Mouse (Mus musculus): Measurements from ENCODE around the gene Sbk2. TPM values are rescaled to one million over a fixed set of nuclear protein-coding genes. Genes with fewer than 3 reads are reported as not detected.

The Sbk2 gene
- polyA plus RNA-seq, 1 experiment from 2014 or later, result 0.73 TPM

GRCm38 (mm10) chr7:4926849-4927248, 37.4 kb downstream of the Sbk2 start:
- Histone ChIP-seq H3K4me3 (peak overlapping the region; percentile 12), H3K36me3 (no peaks in the 10 kb centered on the region), H3K27ac (peak overlapping the region; percentile 91; the same call in 1 of the 2 replicates), H3K4me1 (peaks cover 58% of the 10 kb centered on the region), H3K9ac (no peak overlapping the region), H3K4me2 (peak overlapping the region; percentile 66; the same call in 1 of the 2 replicates), H3K9me3 (no peaks in the 10 kb centered on the region), H3K27me3 (no peaks in the 10 kb centered on the region)
- whole genome bisulfite sequencing, result 66% methylated on average over 16 of the region's 16 CpGs
- ATAC-seq (ENCODE audit: insufficient number of reproducible peaks, low FRiP score, low TSS enrichment, low read depth), result no peak

DNA sequence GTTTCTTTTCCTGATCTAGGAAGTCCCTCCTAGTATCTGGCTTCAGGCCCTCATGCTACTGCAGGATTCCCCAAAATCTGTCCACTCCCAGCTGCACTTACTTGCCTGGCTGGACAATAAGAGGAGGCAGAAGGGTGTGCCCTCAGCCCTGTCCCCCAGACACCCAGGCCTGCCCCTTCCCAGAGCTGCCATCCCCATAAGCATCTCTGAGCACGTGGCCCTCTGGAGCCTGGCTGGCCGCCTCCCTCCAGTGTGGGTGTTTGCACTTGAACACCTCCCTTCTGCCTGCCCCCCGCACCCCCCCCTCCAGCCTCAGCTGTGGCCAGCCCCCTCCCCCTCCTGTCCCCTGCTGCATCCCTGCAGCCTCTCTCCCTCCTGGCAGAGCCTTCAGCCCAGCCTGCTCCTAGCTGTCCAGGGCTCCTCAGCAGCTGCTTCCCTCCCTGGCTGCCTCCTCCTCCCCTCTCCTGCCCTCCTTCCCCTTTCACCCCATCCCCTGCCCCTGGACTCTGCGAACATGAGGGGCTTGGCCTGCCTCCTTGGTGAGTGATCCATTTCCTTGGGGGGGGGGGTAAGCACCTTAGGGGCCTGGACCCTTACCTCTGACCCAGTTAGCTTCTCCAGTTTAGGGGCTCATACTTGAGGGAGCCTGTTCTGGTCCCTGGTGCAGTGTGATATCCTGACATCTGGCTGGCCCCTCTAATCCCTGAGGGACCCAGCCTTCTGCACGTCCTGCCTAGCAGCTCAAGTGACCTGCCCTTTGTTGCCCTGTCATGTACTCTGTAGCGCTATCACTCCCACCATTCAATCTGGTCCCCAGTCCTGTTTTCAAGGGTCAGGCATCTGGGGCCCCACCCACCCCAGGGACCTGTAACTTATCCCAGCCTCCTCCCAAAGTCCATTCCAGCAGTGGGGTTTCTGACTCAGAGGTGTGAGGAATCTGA, 38.5 kb downstream of the Sbk2 start, which contains the start of gene Ssc5d:
Gene Ssc5d, plus strand, starts transcription at position 345 of the 941 bp plus-strand sequence.
- H3K36me3 ChIP-seq, result peaks cover 10% of the 10 kb centered on the region
- H3K4me2 ChIP-seq, result peak within 1 kb of the TSS; percentile 66
- peaks cover 67% of the 10 kb centered on the region for H3K4me1 ChIP-seq
- peak within 1 kb of the TSS; percentile 17; the same call in 1 of the 2 replicates for H3K9ac ChIP-seq
- peak within 1 kb of the TSS; percentile 12 for H3K4me3 ChIP-seq
- ATAC-seq (ENCODE audit: insufficient number of reproducible peaks, low FRiP score, low TSS enrichment, low read depth), result peak; percentile 68
- peak within 1 kb of the TSS; percentile 91 for H3K27ac ChIP-seq
- WGBS, result 14% methylated on average over 6 of the region's 6 CpGs
- no peaks in the 10 kb centered on the region for H3K27me3 ChIP-seq
- no peaks in the 10 kb centered on the region for H3K9me3 ChIP-seq

GRCm38 (mm10) chr7:4924891-4925301, 39.3 kb downstream of the Sbk2 start:
- H3K9me3 ChIP-seq, result no peaks in the 10 kb centered on the region
- WGBS, result 3% methylated on average over 2 of the region's 4 CpGs
- peak; percentile 68 for ATAC-seq (ENCODE audit: insufficient number of reproducible peaks, low FRiP score, low TSS enrichment, low read depth)
- no peak overlapping the region for H3K9ac ChIP-seq
- H3K4me1 ChIP-seq, result peaks cover 67% of the 10 kb centered on the region
- H3K36me3 ChIP-seq, result peaks cover 18% of the 10 kb centered on the region
- no peaks in the 10 kb centered on the region for H3K27me3 ChIP-seq
- H3K4me3 ChIP-seq, result no peak overlapping the region
- H3K27ac ChIP-seq, result peak overlapping the region; percentile 91
- H3K4me2 ChIP-seq, result peak overlapping the region; percentile 66

DNA sequence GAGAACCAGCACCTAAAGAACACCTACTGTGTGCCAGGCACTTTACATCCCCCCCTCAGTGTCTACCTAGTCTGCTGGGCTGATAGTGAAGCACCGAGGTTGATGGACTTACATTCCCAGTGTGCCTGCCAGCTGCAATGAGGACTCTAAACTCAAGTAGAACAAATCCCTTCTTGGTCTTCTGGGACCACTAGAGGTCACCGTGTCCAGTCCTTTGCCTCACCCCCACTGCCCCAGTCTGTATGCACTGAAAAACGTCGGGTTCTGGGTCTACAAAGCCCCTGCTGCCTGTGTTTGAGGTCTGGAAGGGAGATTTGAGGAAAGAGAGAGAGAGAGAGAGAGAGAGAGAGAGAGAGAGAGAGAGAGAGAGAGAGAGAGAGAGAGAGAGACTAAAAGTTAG, 39.7 kb downstream of the Sbk2 start:
- no peaks in the 10 kb centered on the region for H3K9me3 ChIP-seq
- peak overlapping the region; percentile 66 for H3K4me2 ChIP-seq
- H3K27ac ChIP-seq, result peak overlapping the region; percentile 91
- peaks cover 67% of the 10 kb centered on the region for H3K4me1 ChIP-seq
- WGBS, result 2% methylated on average over 4 of the region's 4 CpGs
- no peak overlapping the region for H3K9ac ChIP-seq
- ATAC-seq (ENCODE audit: insufficient number of reproducible peaks, low FRiP score, low TSS enrichment, low read depth), result no peak
- H3K27me3 ChIP-seq, result no peaks in the 10 kb centered on the region
- H3K36me3 ChIP-seq, result peaks cover 22% of the 10 kb centered on the region
- 0 out of 2 replicates have a peak overlapping the region, but pooled peaks have one; percentile 31 for H3K4me3 ChIP-seq

- H3K36me3 ChIP-seq, result peaks cover 30% of the 10 kb centered on the region
Measured at GRCm38 (mm10) chr7:4923586-4924364, 40.4 kb downstream of the Sbk2 start.

DNA sequence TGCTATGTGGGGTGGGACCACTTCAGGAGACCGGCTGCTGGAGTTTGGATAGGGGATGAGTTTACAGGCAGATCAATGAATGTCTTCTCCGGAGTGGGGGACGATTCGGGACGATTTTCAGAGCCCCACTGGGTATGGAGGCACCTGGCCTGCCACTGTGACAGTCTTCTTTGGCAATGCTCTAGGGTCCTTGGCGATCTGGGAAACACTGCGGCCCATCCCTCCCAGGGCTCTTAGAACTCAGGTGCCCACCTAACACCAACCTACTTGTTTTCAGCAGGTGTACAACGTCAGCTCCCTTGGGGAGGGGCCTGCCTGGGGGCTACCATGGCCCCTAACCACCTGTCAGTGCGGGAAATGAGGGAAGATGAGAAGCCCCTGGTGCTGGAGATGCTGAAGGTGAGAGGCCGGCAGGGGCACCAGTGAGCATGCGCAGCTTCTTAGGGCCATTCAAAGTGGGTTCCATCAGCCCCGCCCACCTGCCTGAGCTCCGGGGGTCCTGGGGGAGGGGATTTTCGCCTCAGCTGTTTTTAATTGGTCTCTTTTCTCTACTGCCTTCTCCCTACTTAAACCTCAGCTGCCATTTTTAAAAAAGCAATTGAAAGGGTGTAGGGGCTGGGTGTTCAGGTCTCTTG, 41.2 kb downstream of the Sbk2 start:
- Histone ChIP-seq H3K4me3 (peak overlapping the region; percentile 31), H3K27me3 (no peaks in the 10 kb centered on the region), H3K9ac (0 out of 2 replicates have a peak overlapping the region, but pooled peaks have one; percentile 11), H3K36me3 (peaks cover 37% of the 10 kb centered on the region), H3K4me2 (peak overlapping the region; percentile 66), H3K9me3 (no peaks in the 10 kb centered on the region), H3K27ac (peak overlapping the region; percentile 91), H3K4me1 (peaks cover 65% of the 10 kb centered on the region)
- no peak for ATAC-seq (ENCODE audit: insufficient number of reproducible peaks, low FRiP score, low TSS enrichment, low read depth)
- 1% methylated on average over 14 of the region's 14 CpGs for WGBS

More at GRCm38 (mm10) chr7:4923586-4924364, 40.4 kb downstream of the Sbk2 start:
- peak overlapping the region; percentile 21; the same call in 1 of the 2 replicates for H3K9ac ChIP-seq
- 6% methylated on average over 37 of the region's 37 CpGs for WGBS
- no peak for ATAC-seq (ENCODE audit: insufficient number of reproducible peaks, low FRiP score, low TSS enrichment, low read depth)
- no peaks in the 10 kb centered on the region for H3K9me3 ChIP-seq
- H3K4me2 ChIP-seq, result peak overlapping the region; percentile 66
- peak overlapping the region; percentile 31 for H3K4me3 ChIP-seq
- H3K27me3 ChIP-seq, result no peaks in the 10 kb centered on the region
- H3K4me1 ChIP-seq, result peaks cover 67% of the 10 kb centered on the region
- H3K27ac ChIP-seq, result peak overlapping the region; percentile 91

GRCm38 (mm10) chr7:4922508-4922907, 41.7 kb downstream of the Sbk2 start:
- peaks cover 37% of the 10 kb centered on the region for H3K36me3 ChIP-seq
- H3K4me3 ChIP-seq, result peak overlapping the region; percentile 31
- peak overlapping the region; percentile 91 for H3K27ac ChIP-seq
- H3K4me2 ChIP-seq, result peak overlapping the region; percentile 66
- H3K9ac ChIP-seq, result 0 out of 2 replicates have a peak overlapping the region, but pooled peaks have one; percentile 11
- 3% methylated on average over 14 of the region's 14 CpGs for WGBS
- H3K9me3 ChIP-seq, result no peaks in the 10 kb centered on the region
- no peaks in the 10 kb centered on the region for H3K27me3 ChIP-seq
- H3K4me1 ChIP-seq, result peaks cover 65% of the 10 kb centered on the region
- no peak for ATAC-seq (ENCODE audit: insufficient number of reproducible peaks, low FRiP score, low TSS enrichment, low read depth)

GRCm38 (mm10) chr7:4921824-4922482, 42.3 kb downstream of the Sbk2 start, which contains the start of gene Nat14:
Gene Nat14, plus strand, starts transcription at chr7:4922028.
- Histone ChIP-seq H3K36me3 (peaks cover 37% of the 10 kb centered on the region), H3K9me3 (no peaks in the 10 kb centered on the region), H3K4me3 (peak within 1 kb of the TSS; percentile 31), H3K4me1 (peaks cover 60% of the 10 kb centered on the region), H3K4me2 (peak within 1 kb of the TSS; percentile 66), H3K9ac (0 out of 2 replicates have a peak within 1 kb of the TSS, but pooled peaks have one; percentile 11), H3K27ac (peak within 1 kb of the TSS; percentile 91), H3K27me3 (no peaks in the 10 kb centered on the region)
- no peak for ATAC-seq (ENCODE audit: insufficient number of reproducible peaks, low FRiP score, low TSS enrichment, low read depth)
- 29% methylated on average over 8 of the region's 8 CpGs for WGBS

DNA sequence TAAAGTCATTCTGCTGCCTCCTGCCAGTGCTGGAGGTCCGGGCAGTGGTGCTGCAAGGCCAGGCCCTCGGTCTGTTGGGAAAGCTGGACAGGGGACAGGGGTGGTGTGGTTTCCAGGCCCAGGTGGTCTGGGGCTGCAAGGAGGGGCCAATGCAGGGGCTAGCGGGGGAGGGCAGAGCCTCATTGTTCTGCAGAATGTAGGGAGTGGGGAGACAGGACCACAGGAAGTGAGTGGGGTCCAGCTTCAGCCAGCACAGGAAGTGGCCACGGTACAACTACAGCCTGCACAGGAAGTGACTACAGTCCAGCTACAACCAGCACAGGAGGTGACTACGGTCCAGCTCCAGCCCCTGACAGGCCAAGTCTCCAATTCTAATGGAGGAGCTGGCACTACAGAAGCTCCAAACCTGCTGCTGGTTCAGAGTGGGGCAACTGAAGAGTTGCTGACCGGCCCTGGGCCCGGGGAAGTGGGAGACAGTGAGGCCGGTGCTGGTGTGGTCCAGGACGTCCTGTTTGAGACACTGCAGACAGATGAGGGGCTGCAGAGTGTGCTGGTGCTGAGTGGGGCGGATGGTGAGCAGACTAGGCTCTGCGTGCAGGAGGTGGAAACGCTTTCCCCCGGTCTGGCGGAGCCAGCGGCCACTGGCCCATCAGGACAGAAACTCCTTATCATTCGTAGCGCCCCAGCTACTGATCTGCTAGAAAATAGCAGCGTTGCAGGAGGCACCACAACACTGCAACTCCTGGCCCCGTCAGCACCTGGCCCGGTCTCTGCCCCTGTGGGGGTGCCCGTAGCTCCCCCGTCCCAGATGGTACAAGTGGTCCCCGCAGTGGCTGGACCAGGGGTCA, 43.0 kb downstream of the Sbk2 start:
- Histone ChIP-seq H3K36me3 (peaks cover 37% of the 10 kb centered on the region), H3K9me3 (no peaks in the 10 kb centered on the region), H3K27me3 (no peaks in the 10 kb centered on the region), H3K9ac (no peak overlapping the region), H3K27ac (peak overlapping the region; percentile 91), H3K4me2 (no peak overlapping the region), H3K4me3 (no peak overlapping the region), H3K4me1 (peaks cover 60% of the 10 kb centered on the region)
- 61% methylated on average over 23 of the region's 23 CpGs for WGBS
- ATAC-seq (ENCODE audit: insufficient number of reproducible peaks, low FRiP score, low TSS enrichment, low read depth), result no peak

DNA sequence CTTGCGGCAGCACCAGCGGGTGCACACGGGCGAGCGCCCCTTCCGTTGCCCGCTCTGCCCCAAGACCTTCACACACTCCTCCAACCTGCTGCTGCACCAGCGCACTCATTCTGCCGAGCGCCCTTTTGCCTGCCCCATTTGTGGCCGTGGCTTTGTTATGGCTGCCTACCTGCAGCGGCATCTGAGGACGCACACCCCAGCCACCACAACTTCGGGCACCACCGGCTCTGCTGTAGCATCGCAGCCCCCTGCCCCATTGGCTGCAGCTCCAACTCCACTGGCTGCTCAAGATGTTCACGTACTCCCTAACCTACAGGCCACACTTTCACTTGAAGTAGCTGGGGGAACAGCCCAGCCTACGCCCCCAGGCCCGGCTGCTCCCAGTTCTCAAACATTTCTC, 43.7 kb downstream of the Sbk2 start:
- H3K27me3 ChIP-seq, result no peaks in the 10 kb centered on the region
- no peak overlapping the region for H3K9ac ChIP-seq
- no peaks in the 10 kb centered on the region for H3K9me3 ChIP-seq
- no peak overlapping the region for H3K4me2 ChIP-seq
- no peak overlapping the region for H3K4me3 ChIP-seq
- 0 out of 2 replicates have a peak overlapping the region, but pooled peaks have one; percentile 91 for H3K27ac ChIP-seq
- peaks cover 37% of the 10 kb centered on the region for H3K36me3 ChIP-seq
- no peak for ATAC-seq (ENCODE audit: insufficient number of reproducible peaks, low FRiP score, low TSS enrichment, low read depth)
- H3K4me1 ChIP-seq, result peaks cover 55% of the 10 kb centered on the region
- 90% methylated on average over 19 of the region's 19 CpGs for WGBS

Measured in limb, embryonic 15.5 days (tissue).